Mouse (Mus musculus): ENCODE measurements at regions not wholly inside any gene's neighbourhood (a gene's known extent, or its start where the extent isn't known, plus 50 kb on each side); places are given as distances from the start of the nearest gene placed in this dataset.

DNA sequence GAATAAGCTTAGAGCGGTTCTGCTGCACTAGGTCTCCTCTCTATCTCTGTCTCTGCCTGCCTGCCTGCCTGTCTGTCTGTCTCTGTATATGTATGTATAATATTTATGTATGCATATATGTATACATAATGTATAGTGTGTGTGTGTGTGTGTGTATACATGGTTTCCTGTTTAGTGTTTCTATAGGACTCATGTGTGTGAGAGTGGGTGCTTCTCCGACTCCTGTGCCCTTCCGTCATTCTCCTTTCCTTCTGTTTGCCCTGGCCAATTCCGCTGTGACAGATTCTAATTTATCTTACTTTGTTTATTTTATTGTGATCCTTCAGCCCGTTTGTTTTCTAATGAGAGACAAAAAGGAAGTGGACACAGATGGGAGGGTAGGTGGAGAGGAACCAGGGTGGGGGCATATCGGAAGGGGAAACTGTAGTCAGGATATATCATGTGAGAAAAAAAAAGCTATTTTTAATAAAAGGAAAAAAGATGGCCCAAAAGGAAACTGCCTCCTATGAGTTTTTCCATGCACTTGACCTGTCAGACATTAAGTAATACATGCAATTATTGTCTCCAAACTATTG lies 85.0 kb upstream of the Ednrb start:
- TF ChIP-seq CTCF (IDR thresholded peaks at IDR 0.05; ENCODE audit: borderline replicate concordance, control insufficient read depth, extremely low read depth, insufficient read depth, low read length, poor library complexity) (no peak), POLR2A (IDR thresholded peaks at IDR 0.05; ENCODE audit: control insufficient read depth, extremely low read depth, insufficient read depth, low read length, poor library complexity) (no peak)
